ENCODE assay signal across 8 mouse cellular contexts in the genomic region with DNA sequence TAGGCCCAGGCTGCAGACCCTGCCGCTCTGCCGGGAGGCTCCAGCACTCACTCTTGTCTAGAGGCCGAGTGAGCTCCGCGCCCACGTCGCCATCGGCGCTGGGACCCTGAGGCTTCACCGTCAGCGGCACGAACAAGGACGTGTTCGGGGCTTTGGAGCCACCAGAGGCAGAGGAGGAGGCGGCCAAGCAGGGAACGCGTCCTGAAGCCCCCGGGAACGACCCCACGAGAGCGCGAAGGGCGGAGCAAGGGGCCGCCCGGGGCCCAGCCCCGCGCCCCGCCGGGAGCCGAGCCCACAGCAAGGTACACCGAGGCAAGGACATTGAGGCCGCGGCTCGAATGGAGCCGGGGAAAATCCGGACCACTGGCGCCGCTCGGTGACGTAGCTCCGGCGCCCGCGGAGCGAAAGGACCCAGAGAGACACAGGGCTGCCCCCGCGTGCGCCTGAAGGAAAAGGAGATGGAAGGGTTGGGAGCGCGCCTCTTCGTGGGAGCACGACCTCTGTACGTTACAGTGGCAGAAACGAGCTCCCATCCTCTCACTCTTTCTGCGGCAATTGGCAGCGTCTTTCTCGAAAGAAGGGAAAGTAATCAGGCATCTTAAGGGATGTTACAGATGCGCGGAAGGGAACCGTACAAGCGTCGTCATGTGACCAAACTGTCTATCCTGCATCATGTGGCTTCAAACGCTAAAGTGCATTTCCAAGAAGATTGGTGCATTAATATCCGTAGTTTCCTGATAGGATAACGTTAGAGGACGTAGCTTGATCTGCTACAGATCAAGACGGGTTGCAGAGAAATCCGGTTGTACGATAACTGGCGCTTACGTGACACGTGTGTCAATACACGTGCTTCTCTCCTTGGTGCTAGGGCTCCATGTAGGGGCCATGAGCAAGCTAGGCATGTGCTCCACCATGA. TPM values are rescaled to one million over a fixed set of nuclear protein-coding genes. Genes with fewer than 3 reads are reported as not detected.
DNase-seq lines count a peak whose midpoint lies in the region; ATAC-seq lines count a peak whose summit lies in the region.

A gene (plus strand): TSS at position 126 of the 916 bp plus-strand sequence.
A gene (minus strand): TSS at position 375 of the 916 bp plus-strand sequence.

- H3K4me1 ChIP-seq in heart, embryonic 14.5 days (ENCODE audit: control insufficient read depth in 2 of 2, insufficient read depth in 2 of 2, low read length in 2 of 2), result peaks cover 7 to 16% of the 10 kb centered on the region in 2 experiments; a peak in 3 of 4 replicates
- H3K4me1 ChIP-seq in liver, embryonic 13.5 days (replicated peaks), result peaks cover 34% of the 10 kb centered on the region
- peaks cover 10% of the 10 kb centered on the region for H3K4me1 ChIP-seq in stomach, embryonic 16.5 days (ENCODE audit: control insufficient read depth, insufficient read depth, low read length)

- under 1% methylated on average over 73 of the region's 73 CpGs for WGBS in heart, embryonic 14.5 days
- under 1% methylated on average over 69 of the region's 73 CpGs for WGBS in liver, embryonic 13.5 days (ENCODE audit: insufficient replicate concordance)
- under 1% methylated on average over 73 of the region's 73 CpGs for WGBS in stomach, embryonic 16.5 days

- DNase-seq in c-Kit-negative CD71-positive TER-119-positive erythroid progenitor cells, embryonic 14.5 days (ENCODE audit: low read depth, low spot score), result peak; percentile 82
- peak; percentile 87 for DNase-seq in fibroblast of lung, adult 2 months (ENCODE audit: low read depth)
- DNase-seq in kidney, postnatal 14 days, result peak; percentile 93
- DNase-seq in liver, embryonic 13.5 days, result peak; percentile 78
- DNase-seq in neural tube, embryonic 10.5 days (ENCODE audit: extremely low spot score, low spot score), result peak; percentile 92

- peaks cover 33% of the 10 kb centered on the region for H3K36me3 ChIP-seq in heart, embryonic 14.5 days (ENCODE audit: control insufficient read depth, insufficient read depth, low read length)
- H3K36me3 ChIP-seq in liver, embryonic 13.5 days, result peaks cover 37% of the 10 kb centered on the region
- no peaks in the 10 kb centered on the region; the same call in 1 of the 2 replicates for H3K36me3 ChIP-seq in stomach, embryonic 16.5 days (ENCODE audit: control insufficient read depth, insufficient read depth, low read length)

- peak within 1 kb of the TSS; percentile 95 to 99 for H3K4me3 ChIP-seq in heart, embryonic 14.5 days (ENCODE audit: control insufficient read depth in 1 of 2, insufficient read depth in 1 of 2, low read depth in 1 of 2, low read length in 2 of 2)
- peak within 1 kb of the TSS; percentile 99 for H3K4me3 ChIP-seq in liver, embryonic 13.5 days (replicated peaks)
- peak within 1 kb of the TSS; percentile 87 for H3K4me3 ChIP-seq in stomach, embryonic 16.5 days (replicated peaks; ENCODE audit: low read length)

- peak within 1 kb of the TSS; percentile 99 for H3K9ac ChIP-seq in heart, embryonic 14.5 days (ENCODE audit: low read length)
- peak within 1 kb of the TSS; percentile 96 for H3K9ac ChIP-seq in liver, embryonic 13.5 days
- H3K9ac ChIP-seq in stomach, embryonic 16.5 days (ENCODE audit: low read length), result peak within 1 kb of the TSS; percentile 97

- H3K27ac ChIP-seq in heart, embryonic 14.5 days (replicated peaks in 1 of 2; ENCODE audit: control insufficient read depth in 1 of 2, insufficient read depth in 1 of 2, low read depth in 2 of 2, low read length in 2 of 2), result peak within 1 kb of the TSS; percentile 83 to 89
- H3K27ac ChIP-seq in liver, embryonic 13.5 days, result peak within 1 kb of the TSS; percentile 81
- H3K27ac ChIP-seq in stomach, embryonic 16.5 days (ENCODE audit: low read length), result peak within 1 kb of the TSS; percentile 84

- no peaks in the 10 kb centered on the region for H3K9me3 ChIP-seq in heart, embryonic 14.5 days (ENCODE audit: control insufficient read depth, low read length)
- no peaks in the 10 kb centered on the region for H3K9me3 ChIP-seq in liver, embryonic 13.5 days (replicated peaks)
- no peaks in the 10 kb centered on the region for H3K9me3 ChIP-seq in stomach, embryonic 16.5 days (replicated peaks; ENCODE audit: control insufficient read depth, low read length)

- ATAC-seq in CD4-positive, CD25-positive, alpha-beta regulatory T cell, adult 4 months, result peak; percentile 90
- ATAC-seq in heart, embryonic 14.5 days (ENCODE audit: insufficient number of reproducible peaks, insufficient read depth, low FRiP score, low read depth), result peak; percentile 85
- ATAC-seq in liver, embryonic 13.5 days (ENCODE audit: low read depth), result peak; percentile 79
- peak; percentile 90 for ATAC-seq in stomach, embryonic 16.5 days (ENCODE audit: insufficient read depth, low FRiP score)

- H3K4me2 ChIP-seq in heart, embryonic 14.5 days (ENCODE audit: low read length), result peak within 1 kb of the TSS; percentile 77
- H3K4me2 ChIP-seq in liver, embryonic 13.5 days, result peak within 1 kb of the TSS; percentile 73
- peak within 1 kb of the TSS; percentile 77 for H3K4me2 ChIP-seq in stomach, embryonic 16.5 days (ENCODE audit: low read depth, low read length)

- H3K27me3 ChIP-seq in heart, embryonic 14.5 days (ENCODE audit: control insufficient read depth, insufficient read depth, low read length), result no peaks in the 10 kb centered on the region
- no peaks in the 10 kb centered on the region for H3K27me3 ChIP-seq in liver, embryonic 13.5 days
- no peaks in the 10 kb centered on the region for H3K27me3 ChIP-seq in stomach, embryonic 16.5 days (ENCODE audit: control insufficient read depth, insufficient read depth, low read length)

RNA-seq across cellular contexts. Expression of the first gene that starts in this region (rescaled TPM):
- polyA plus RNA-seq in CD4-positive, CD25-positive, alpha-beta regulatory T cell, adult 4 months (2017; shearing (Covaris generic)), result not detected
- polyA plus RNA-seq in heart, embryonic 14.5 days (2014; fragmentation: Nextera tagmentation; extraction: Ambion mirVana), result 0.49 and 0.89 TPM in 2 replicates
- 0.21 and 0.23 TPM in 2 replicates for polyA plus RNA-seq in liver, embryonic 13.5 days (2015; fragmentation: Nextera tagmentation; extraction: Ambion mirVana)
- polyA plus RNA-seq in stomach, embryonic 16.5 days (2015; fragmentation: Nextera tagmentation; extraction: Ambion mirVana), result 0.27 TPM in 1 of 2 replicates, not detected in the other

RNA-seq across cellular contexts. Expression of the second gene that starts in this region (rescaled TPM):
- 10 to 100 TPM in 1 of 2 experiments, 1 to 10 TPM in 1; 8.4 to 11.7 TPM for polyA plus RNA-seq in CD4-positive, CD25-positive, alpha-beta regulatory T cell, adult 4 months (2017; shearing (Covaris generic))
- polyA plus RNA-seq in heart, embryonic 14.5 days (2014; fragmentation: Nextera tagmentation; extraction: Ambion mirVana), result 29.2 and 29.5 TPM in 2 replicates
- 20.0 and 22.6 TPM in 2 replicates for polyA plus RNA-seq in liver, embryonic 13.5 days (2015; fragmentation: Nextera tagmentation; extraction: Ambion mirVana)
- polyA plus RNA-seq in stomach, embryonic 16.5 days (2015; fragmentation: Nextera tagmentation; extraction: Ambion mirVana), result 23.9 and 26.1 TPM in 2 replicates

Comparison
In these comparisons a context has a peak if more than half of its experiments do, and no peak if none do; other contexts are left out.
1. Peak in every context shown above with its lines: DNase-seq, ATAC-seq, H3K4me3 ChIP-seq and H3K27ac ChIP-seq.